In the genomic region with DNA sequence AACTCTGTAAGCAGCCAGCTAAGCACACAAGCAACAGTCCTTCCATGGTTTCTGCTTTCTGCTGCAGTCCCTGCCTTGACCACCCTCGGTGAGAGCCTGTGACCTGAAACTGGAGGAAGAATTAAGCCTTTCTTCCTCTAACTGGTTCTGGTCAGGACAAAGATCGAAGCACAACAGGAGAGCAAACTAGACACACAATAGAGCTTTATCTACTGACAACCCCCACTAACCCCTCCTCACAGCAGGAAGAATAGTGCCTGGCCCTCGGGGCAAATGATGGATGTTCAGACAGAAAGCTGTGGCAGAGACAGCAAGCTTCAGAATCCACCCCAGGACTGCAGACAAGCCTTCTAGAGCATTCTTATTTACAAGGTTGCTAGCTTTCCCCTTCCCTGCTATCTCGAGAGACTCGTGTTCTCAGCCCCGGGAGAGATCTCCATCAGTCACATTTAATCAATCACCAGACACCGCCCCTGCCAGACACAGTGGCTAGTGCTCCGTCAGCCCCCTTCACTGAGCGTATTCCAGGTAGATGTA, we compare ENCODE assay signal across 10 mouse cellular contexts. TPM values are rescaled to one million over a fixed set of nuclear protein-coding genes. Genes with fewer than 3 reads are reported as not detected.
DNase-seq lines count a peak whose midpoint lies in the region; ATAC-seq lines count a peak whose summit lies in the region.
"Had no signal": no experiment of that assay in that cellular context is flagged by ENCODE, and none has a peak within 500 bp of the region (broad histone marks: within the 10 kb centered on the region; RNA-seq: fewer than 3 reads in every experiment).

No protein-coding gene starts in this region.

- WGBS in heart, embryonic 13.5 days = 5% methylated on average over 9 of the region's 9 CpGs
- WGBS in forebrain, embryonic 16.5 days = 13% methylated on average over 9 of the region's 9 CpGs
- 6% methylated on average over 9 of the region's 9 CpGs for WGBS in midbrain, embryonic 13.5 days

- intact Hi-C loops in heart, postnatal 25 days (cut with DNase I) = no loop called here
- intact Hi-C loops in left cerebral cortex, postnatal 10 days (cut with DNase I) = no loop called here

- no peak overlapping the region for H3K9ac ChIP-seq in heart, embryonic 13.5 days
- H3K9ac ChIP-seq in forebrain, embryonic 16.5 days (replicated peaks; ENCODE audit: low read depth, low read length) = no peak overlapping the region
- H3K9ac ChIP-seq in midbrain, embryonic 13.5 days (replicated peaks) = 0 out of 2 replicates have a peak overlapping the region, but pooled peaks have one; percentile 16

- no peak for ATAC-seq in heart, embryonic 13.5 days (ENCODE audit: extremely low read depth, insufficient number of reproducible peaks, low FRiP score, low TSS enrichment)
- no peak for ATAC-seq in forebrain, embryonic 16.5 days
- ATAC-seq in midbrain, embryonic 13.5 days = no peak

- no peak overlapping the region for H3K27ac ChIP-seq in heart, embryonic 13.5 days (replicated peaks)
- no peak overlapping the region for H3K27ac ChIP-seq in forebrain, embryonic 16.5 days (ENCODE audit: low read length)
- H3K27ac ChIP-seq in midbrain, embryonic 13.5 days = no peak overlapping the region

- peak overlapping the region; percentile 53 for H3K4me2 ChIP-seq in heart, embryonic 13.5 days
- H3K4me2 ChIP-seq in forebrain, embryonic 16.5 days (ENCODE audit: low read length) = peak overlapping the region; percentile 8
- peak overlapping the region; percentile 37 for H3K4me2 ChIP-seq in midbrain, embryonic 13.5 days (replicated peaks)

- H3K9me3 ChIP-seq in heart, embryonic 13.5 days = no peaks in the 10 kb centered on the region
- H3K9me3 ChIP-seq in forebrain, embryonic 16.5 days (ENCODE audit: control insufficient read depth, low read length) = no peaks in the 10 kb centered on the region
- H3K9me3 ChIP-seq in midbrain, embryonic 13.5 days = no peaks in the 10 kb centered on the region

- H3K4me3 ChIP-seq in heart, embryonic 13.5 days = no peak overlapping the region
- no peak overlapping the region for H3K4me3 ChIP-seq in forebrain, embryonic 16.5 days (replicated peaks; ENCODE audit: low read length)
- no peak overlapping the region for H3K4me3 ChIP-seq in midbrain, embryonic 13.5 days (replicated peaks)

- H3K36me3 ChIP-seq in heart, embryonic 13.5 days = no peaks in the 10 kb centered on the region
- no peaks in the 10 kb centered on the region for H3K36me3 ChIP-seq in forebrain, embryonic 16.5 days (ENCODE audit: control insufficient read depth, insufficient read depth)
- no peaks in the 10 kb centered on the region for H3K36me3 ChIP-seq in midbrain, embryonic 13.5 days

- peaks cover 10% of the 10 kb centered on the region for H3K4me1 ChIP-seq in heart, embryonic 13.5 days
- peaks cover 7% of the 10 kb centered on the region for H3K4me1 ChIP-seq in forebrain, embryonic 16.5 days (replicated peaks; ENCODE audit: control insufficient read depth, insufficient read depth, low read length)
- peaks cover 19% of the 10 kb centered on the region for H3K4me1 ChIP-seq in midbrain, embryonic 13.5 days (replicated peaks)

- DNase-seq in heart, postnatal 25 days (ENCODE audit: low spot score) = no peak
- DNase-seq in R1 (ENCODE audit: low read depth, low spot score) = peak; percentile 96
- DNase-seq in left cerebral cortex, postnatal 10 days (ENCODE audit: extremely low spot score in 1 of 2, low spot score in 2 of 2) = no peak
- no peak for DNase-seq in cerebellum, adult 11 months
- no peak for DNase-seq in kidney, postnatal 14 days
- DNase-seq: layer of hippocampus, postnatal 36 days had no signal

- peaks cover 5% of the 10 kb centered on the region; the same call in 1 of the 2 replicates for H3K27me3 ChIP-seq in heart, embryonic 13.5 days (replicated peaks)
- H3K27me3 ChIP-seq in forebrain, embryonic 16.5 days (replicated peaks; ENCODE audit: control insufficient read depth, insufficient read depth, low read length) = no peaks in the 10 kb centered on the region
- peaks cover 31% of the 10 kb centered on the region for H3K27me3 ChIP-seq in midbrain, embryonic 13.5 days

RNA-seq across cellular contexts. Expression of gene Cd300e, which starts 9.1 kb away (rescaled TPM):
- polyA plus RNA-seq in heart, embryonic 13.5 days (2015; fragmentation: Nextera tagmentation; extraction: Ambion mirVana) = not detected in 2 replicates
- total RNA-seq in heart, postnatal 25 days (2021) = under 1 TPM; 0.28 to 0.42 TPM
- polyA plus RNA-seq in forebrain, embryonic 16.5 days (2015; fragmentation: Nextera tagmentation; extraction: Ambion mirVana) = not detected in 2 replicates
- not detected in 2 replicates for polyA plus RNA-seq in midbrain, embryonic 13.5 days (2015; fragmentation: Nextera tagmentation; extraction: Ambion mirVana)
- total RNA-seq in left cerebral cortex, postnatal 10 days (2021) = not detected
- total RNA-seq: CH12.LX; layer of hippocampus, postnatal 36 days had no signal

RNA-seq across cellular contexts. Expression of gene Rab37, which starts 20.1 kb away (rescaled TPM):
- 1.2 and 1.7 TPM in 2 replicates for polyA plus RNA-seq in heart, embryonic 13.5 days (2015; fragmentation: Nextera tagmentation; extraction: Ambion mirVana)
- under 1 TPM; 0.67 to 0.75 TPM for total RNA-seq in heart, postnatal 25 days (2021)
- 0.85 and 1.1 TPM in 2 replicates for polyA plus RNA-seq in forebrain, embryonic 16.5 days (2015; fragmentation: Nextera tagmentation; extraction: Ambion mirVana)
- 0.63 and 1.3 TPM in 2 replicates for polyA plus RNA-seq in midbrain, embryonic 13.5 days (2015; fragmentation: Nextera tagmentation; extraction: Ambion mirVana)
- total RNA-seq in left cerebral cortex, postnatal 10 days (2021) = under 1 TPM; 0.39 to 0.51 TPM

RNA-seq across cellular contexts. Expression of gene Cd300ld3, which starts 22.9 kb away (rescaled TPM):
- not detected in 2 replicates for polyA plus RNA-seq in heart, embryonic 13.5 days (2015; fragmentation: Nextera tagmentation; extraction: Ambion mirVana)
- total RNA-seq in heart, postnatal 25 days (2021) = 1 to 10 TPM; 9.0 to 9.7 TPM
- polyA plus RNA-seq in forebrain, embryonic 16.5 days (2015; fragmentation: Nextera tagmentation; extraction: Ambion mirVana) = not detected in 2 replicates
- polyA plus RNA-seq in midbrain, embryonic 13.5 days (2015; fragmentation: Nextera tagmentation; extraction: Ambion mirVana) = not detected in 2 replicates
- not detected for total RNA-seq in left cerebral cortex, postnatal 10 days (2021)
- total RNA-seq: layer of hippocampus, postnatal 36 days had no signal

RNA-seq across cellular contexts. Expression of gene Cd300ld5, which starts 33.5 kb away (rescaled TPM):
- not detected in 2 replicates for polyA plus RNA-seq in heart, embryonic 13.5 days (2015; fragmentation: Nextera tagmentation; extraction: Ambion mirVana)
- 1 to 10 TPM; 1.2 to 1.9 TPM for total RNA-seq in heart, postnatal 25 days (2021)
- not detected in 2 replicates for polyA plus RNA-seq in forebrain, embryonic 16.5 days (2015; fragmentation: Nextera tagmentation; extraction: Ambion mirVana)
- polyA plus RNA-seq in midbrain, embryonic 13.5 days (2015; fragmentation: Nextera tagmentation; extraction: Ambion mirVana) = not detected in 2 replicates
- total RNA-seq in left cerebral cortex, postnatal 10 days (2021) = not detected
- total RNA-seq: CH12.LX had no signal

RNA-seq across cellular contexts. Expression of gene Cd300ld4, which starts 44.3 kb away (rescaled TPM):
- not detected in 2 replicates for polyA plus RNA-seq in heart, embryonic 13.5 days (2015; fragmentation: Nextera tagmentation; extraction: Ambion mirVana)
- total RNA-seq in heart, postnatal 25 days (2021) = under 1 TPM in 1 of 2 experiments, not detected in 1; 0.50 TPM
- not detected in 2 replicates for polyA plus RNA-seq in forebrain, embryonic 16.5 days (2015; fragmentation: Nextera tagmentation; extraction: Ambion mirVana)
- polyA plus RNA-seq in midbrain, embryonic 13.5 days (2015; fragmentation: Nextera tagmentation; extraction: Ambion mirVana) = not detected in 2 replicates
- under 1 TPM in 1 of 2 experiments, not detected in 1; 0.66 TPM for total RNA-seq in left cerebral cortex, postnatal 10 days (2021)
- total RNA-seq: CH12.LX had no signal
